ENCODE assay signal across 8 mouse cellular contexts in genomic region chr8:47676224-47676623, GRCm38 (mm10). TPM values are rescaled to one million over a fixed set of nuclear protein-coding genes. Genes with fewer than 3 reads are reported as not detected.
DNase-seq lines count a peak whose midpoint lies in the region; ATAC-seq and TF ChIP-seq lines count a peak whose summit lies in the region.

No protein-coding gene starts in this region.

- no peaks in the 10 kb centered on the region for H3K4me1 ChIP-seq in embryonic facial prominence, embryonic 11.5 days (ENCODE audit: control insufficient read depth, insufficient read depth, low read length)
- H3K4me1 ChIP-seq in hindbrain, embryonic 16.5 days (ENCODE audit: control insufficient read depth, insufficient read depth, low read depth, low read length) = peaks cover 3% of the 10 kb centered on the region

- H3K27me3 ChIP-seq in embryonic facial prominence, embryonic 11.5 days (ENCODE audit: control insufficient read depth, insufficient read depth, low read length) = no peaks in the 10 kb centered on the region
- no peaks in the 10 kb centered on the region for H3K27me3 ChIP-seq in hindbrain, embryonic 16.5 days (replicated peaks; ENCODE audit: control insufficient read depth, insufficient read depth, low read length)
- H3K27me3 ChIP-seq in myocyte (ENCODE audit: control insufficient read depth, insufficient read depth, insufficient read length) = no peaks in the 10 kb centered on the region

- peak overlapping the region; percentile 50 for H3K4me2 ChIP-seq in embryonic facial prominence, embryonic 11.5 days (ENCODE audit: low read depth, low read length)
- peak overlapping the region; percentile 91 for H3K4me2 ChIP-seq in hindbrain, embryonic 16.5 days (ENCODE audit: low read length)
- H3K4me2 ChIP-seq in myocyte (ENCODE audit: low read depth) = peak overlapping the region; percentile 96

- H3ac ChIP-seq in myocyte (ENCODE audit: control insufficient read depth, insufficient read length) = peak overlapping the region; percentile 93

- no peak for DNase-seq in left cerebral cortex, adult 2 months (ENCODE audit: extremely low spot score in 1 of 2, low spot score in 2 of 2)
- no peak for DNase-seq in left cerebral cortex, adult 18-20 months (ENCODE audit: low spot score in 2 of 2)
- DNase-seq in embryonic facial prominence, embryonic 11.5 days (ENCODE audit: low spot score) = no peak
- no peak for DNase-seq in layer of hippocampus, postnatal 25 days (ENCODE audit: extremely low spot score in 1 of 2, low spot score in 1 of 2)
- no peak for DNase-seq in frontal cortex, postnatal 25 days (ENCODE audit: low spot score in 2 of 2)
- DNase-seq in left cerebral cortex, adult 8-10 months (ENCODE audit: low spot score in 2 of 2) = no peak

- H3K27ac ChIP-seq in left cerebral cortex, adult 2 months = no peak overlapping the region; the same call in 1 of the 2 replicates
- no peak overlapping the region for H3K27ac ChIP-seq in embryonic facial prominence, embryonic 11.5 days (replicated peaks; ENCODE audit: low read depth, low read length)
- H3K27ac ChIP-seq in hindbrain, embryonic 16.5 days (ENCODE audit: low read depth, low read length) = no peak overlapping the region; the same call in 1 of the 2 replicates

- H3K9ac ChIP-seq in embryonic facial prominence, embryonic 11.5 days (replicated peaks; ENCODE audit: low read length) = peak overlapping the region; percentile 89
- H3K9ac ChIP-seq in hindbrain, embryonic 16.5 days (ENCODE audit: low read depth, low read length) = peak overlapping the region; percentile 84

- intact Hi-C loops in left cerebral cortex, adult 2 months (cut with DNase I) = loop anchor here (2.0 kb wide), 1 partner anchor 19 kb away; no protein-coding TSS in a partner anchor

- peak overlapping the region; percentile 73 for H3K4me3 ChIP-seq in left cerebral cortex, adult 2 months
- peak overlapping the region; percentile 93 for H3K4me3 ChIP-seq in embryonic facial prominence, embryonic 11.5 days (ENCODE audit: low read depth, low read length)
- peak overlapping the region; percentile 96 for H3K4me3 ChIP-seq in hindbrain, embryonic 16.5 days (ENCODE audit: low read length)
- H3K4me3 ChIP-seq in myocyte = peak overlapping the region; percentile 90

- no peaks in the 10 kb centered on the region for H3K36me3 ChIP-seq in embryonic facial prominence, embryonic 11.5 days (replicated peaks; ENCODE audit: control insufficient read depth, insufficient read depth, low read depth, low read length)
- H3K36me3 ChIP-seq in hindbrain, embryonic 16.5 days (ENCODE audit: control insufficient read depth, insufficient read depth, low read length) = no peaks in the 10 kb centered on the region
- H3K36me3 ChIP-seq in myocyte (ENCODE audit: control insufficient read depth, insufficient read depth) = no peaks in the 10 kb centered on the region

- no peaks in the 10 kb centered on the region for H3K9me3 ChIP-seq in embryonic facial prominence, embryonic 11.5 days (replicated peaks; ENCODE audit: control insufficient read depth, low read length)
- H3K9me3 ChIP-seq in hindbrain, embryonic 16.5 days (ENCODE audit: control insufficient read depth, low read length) = no peaks in the 10 kb centered on the region

- no peak for TF ChIP-seq CTCF in left cerebral cortex, adult 2 months (IDR thresholded peaks at IDR 0.05)

- TF ChIP-seq POLR2A in myocyte (IDR thresholded peaks at IDR 0.05; ENCODE audit: insufficient read length, low read depth) = no peak

- peaks cover 40% of the 10 kb centered on the region for H3K79me2 ChIP-seq in myocyte (ENCODE audit: control insufficient read depth, insufficient read depth)

- no peak for ATAC-seq in embryonic facial prominence, embryonic 11.5 days (replicated peaks; ENCODE audit: insufficient number of reproducible peaks, low FRiP score, low TSS enrichment, low read depth)
- no peak for ATAC-seq in hindbrain, embryonic 16.5 days

- WGBS in embryonic facial prominence, embryonic 11.5 days = 2% methylated on average over 15 of the region's 15 CpGs
- 1% methylated on average over 15 of the region's 15 CpGs for WGBS in hindbrain, embryonic 16.5 days

TF ChIP-seq in myocyte, 11 proteins besides CTCF, POLR2A, EP300 and RAD21:
- no peak for TF ChIP-seq MAX (IDR thresholded peaks at IDR 0.05; ENCODE audit: low read depth)
- TF ChIP-seq MYOG (IDR thresholded peaks at IDR 0.05; ENCODE audit: control insufficient read depth in 1 of 3, insufficient read depth in 1 of 3, insufficient read length in 2 of 3, low read depth in 2 of 3) = no peak
- no peak for TF ChIP-seq TCF3 (IDR thresholded peaks at IDR 0.05; ENCODE audit: insufficient read length, low read depth)
- no peak for TF ChIP-seq POLR2AphosphoS2 (IDR thresholded peaks at IDR 0.05; ENCODE audit: insufficient read length, low read depth)
- no peak for TF ChIP-seq REST (IDR thresholded peaks at IDR 0.05; ENCODE audit: insufficient read depth, insufficient read length)

RNA-seq across cellular contexts. Expression of gene Ing2, which starts 0.9 kb away (rescaled TPM):
- 10 to 100 TPM; 52.8 to 56.0 TPM for total RNA-seq in left cerebral cortex, adult 2 months (2021)
- 10 to 100 TPM; 53.2 to 53.6 TPM for total RNA-seq in left cerebral cortex, adult 18-20 months (2021)
- 14.3 and 14.4 TPM in 2 replicates for polyA plus RNA-seq in embryonic facial prominence, embryonic 11.5 days (2014; fragmentation: Nextera tagmentation; extraction: Ambion mirVana)
- 4.6 and 6.5 TPM in 2 replicates for polyA plus RNA-seq in hindbrain, embryonic 16.5 days (2015; fragmentation: Nextera tagmentation; extraction: Ambion mirVana)
- polyA plus RNA-seq in myocyte (2012; fragmentation: generic; extraction: Trizol) = 9.1 TPM
- total RNA-seq in layer of hippocampus, postnatal 25 days (2021) = 10 to 100 TPM; 33.7 to 37.4 TPM
- total RNA-seq in left cerebral cortex, adult 8-10 months (2022) = 10 to 100 TPM; 40.3 to 50.1 (median 44.3) TPM

RNA-seq across cellular contexts. Expression of gene Cdkn2aip, which starts 37.5 kb away (rescaled TPM):
- 10 to 100 TPM; 19.5 to 21.2 TPM for total RNA-seq in left cerebral cortex, adult 2 months (2021)
- 10 to 100 TPM; 18.5 to 20.8 TPM for total RNA-seq in left cerebral cortex, adult 18-20 months (2021)
- 38.2 and 38.6 TPM in 2 replicates for polyA plus RNA-seq in embryonic facial prominence, embryonic 11.5 days (2014; fragmentation: Nextera tagmentation; extraction: Ambion mirVana)
- 24.7 and 28.5 TPM in 2 replicates for polyA plus RNA-seq in hindbrain, embryonic 16.5 days (2015; fragmentation: Nextera tagmentation; extraction: Ambion mirVana)
- 3.1 TPM for polyA plus RNA-seq in myocyte (2012; fragmentation: generic; extraction: Trizol)
- total RNA-seq in layer of hippocampus, postnatal 25 days (2021) = 10 to 100 TPM; 15.1 to 16.5 TPM
- 10 to 100 TPM; 14.2 to 18.9 (median 17.7) TPM for total RNA-seq in left cerebral cortex, adult 8-10 months (2022)
